Mouse (Mus musculus) cortical plate, adult 2 months (tissue): ENCODE measurements around the gene Sos2.

Experiments
- CTCF ChIP-seq: fragments of 200-500 bp; IDR thresholded peaks from 2 replicates; pipeline ENCODE4 v1.5.1; 2011; ENCODE audit warnings: mild to moderate bottlenecking, control low read depth, low read length; ENCODE audit not compliant: insufficient read depth; ENCODE audit errors: extremely low read depth
- POLR2A ChIP-seq: fragments of 200-500 bp; IDR thresholded peaks from 2 replicates; pipeline ENCODE4 v1.6.1; 2011; ENCODE audit warnings: mild to moderate bottlenecking, low read length, control low read depth; ENCODE audit not compliant: insufficient read depth; ENCODE audit errors: extremely low read depth

GRCm38 (mm10) chr12:69597446-69597845, 84.2 kb downstream of the Sos2 start:
- TF ChIP-seq POLR2A = no peak
- TF ChIP-seq CTCF = no peak
